Mouse (Mus musculus) olfactory bulb, adult 2 months (tissue): Measurements from ENCODE around the gene Nprl3.
A peak's percentile ranks its signal among the peaks of the same experiment; 100 is the strongest.

Experiments used
- CTCF ChIP-seq: fragments of 200-500 bp; IDR thresholded peaks from 2 replicates; pipeline ENCODE4 v1.5.1; 2012; ENCODE audit warnings: low read depth, mild to moderate bottlenecking, low read length, moderate library complexity; ENCODE audit not compliant: insufficient read depth
- POLR2A ChIP-seq: fragments of 200-500 bp; IDR thresholded peaks from 2 replicates; pipeline ENCODE4 v1.6.1; 2012; ENCODE audit warnings: mild to moderate bottlenecking, low read depth, low read length, moderate library complexity; ENCODE audit not compliant: insufficient read depth

DNA sequence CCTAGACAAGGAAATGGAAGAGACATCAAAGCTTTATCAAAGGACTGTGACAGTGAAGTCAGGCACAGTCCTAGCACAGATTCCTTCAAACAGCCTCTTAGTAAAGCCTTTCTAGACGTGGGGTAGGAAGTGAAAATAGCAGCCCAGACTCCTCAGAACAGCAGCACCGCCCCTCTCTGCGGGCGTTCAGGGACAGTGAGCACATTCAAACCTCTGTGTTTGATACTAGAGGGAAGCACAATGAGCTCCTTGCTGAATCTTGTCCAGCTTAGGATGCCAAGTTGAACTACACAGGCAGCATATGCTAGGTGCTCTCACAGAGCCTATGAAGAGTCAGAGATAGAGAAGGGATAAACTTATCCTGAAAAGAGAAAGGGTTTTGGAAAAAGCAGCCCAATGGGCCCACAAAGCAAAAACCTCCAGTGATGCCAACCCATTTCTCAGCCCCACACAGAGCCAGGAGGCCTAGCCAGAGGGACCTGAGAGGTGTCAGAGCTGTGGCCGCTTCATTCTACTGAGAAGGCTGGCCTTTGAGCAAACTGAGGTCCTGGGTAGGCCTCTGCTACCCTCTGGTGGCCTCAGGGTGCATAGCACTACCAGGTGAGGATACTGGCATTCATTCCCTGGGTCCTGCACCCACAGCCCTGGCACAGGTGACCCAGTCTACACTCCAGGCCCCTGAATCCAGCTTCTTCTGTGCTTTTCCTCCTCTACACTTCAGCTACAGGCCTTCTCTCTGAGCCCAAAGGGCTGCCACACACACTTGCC, 29.2 kb downstream of the Nprl3 start:
- TF ChIP-seq CTCF (peak; percentile 73; the same call in 1 of the 2 replicates), POLR2A (no peak)
